Mouse (Mus musculus): Measurements from ENCODE around the gene Fnip2.
"Not testable (repeated sequence)": the region's sequence is repeated elsewhere in the genome, so short reads cannot be mapped to it uniquely, and the experiment has no call there.

The Fnip2 gene

GRCm38 (mm10) chr3:79478880-79479279 lies 88.7 kb downstream of the Fnip2 start:
- in situ Hi-C loops (cut with MboI, MseI) = loop anchor here (10.0 kb wide), 1 partner anchor 56 kb away; no protein-coding TSS in a partner anchor

GRCm38 (mm10) chr3:79478400-79478799 lies 89.2 kb downstream of the Fnip2 start:
- in situ Hi-C loops (cut with MboI, MseI) = loop anchor here (10.0 kb wide), 1 partner anchor 56 kb away; no protein-coding TSS in a partner anchor

GRCm38 (mm10) chr3:79475980-79476379 lies 91.6 kb downstream of the Fnip2 start:
- in situ Hi-C loops (cut with MboI, MseI) = loop anchor here (10.0 kb wide), 1 partner anchor 59 kb away; no protein-coding TSS in a partner anchor

GRCm38 (mm10) chr3:79474911-79475310 lies 92.7 kb downstream of the Fnip2 start:
- in situ Hi-C loops (cut with MboI, MseI) = loop anchor here (10.0 kb wide), 1 partner anchor 60 kb away; no protein-coding TSS in a partner anchor

- in situ Hi-C loops (cut with MboI, MseI) = loop anchor here (10.0 kb wide), 1 partner anchor 62 kb away; no protein-coding TSS in a partner anchor
Measured at GRCm38 (mm10) chr3:79472362-79472761, 95.2 kb downstream of the Fnip2 start.

- in situ Hi-C loops (cut with MboI, MseI) = no loop called here
Measured at GRCm38 (mm10) chr3:79469440-79469839, 98.2 kb downstream of the Fnip2 start.

GRCm38 (mm10) chr3:79458651-79459275 lies 108.8 kb downstream of the Fnip2 start:
- in situ Hi-C loops (cut with MboI, MseI) = no loop called here

- in situ Hi-C loops (cut with MboI, MseI) = no loop called here
Measured at GRCm38 (mm10) chr3:79455761-79456160, 111.8 kb downstream of the Fnip2 start.

- in situ Hi-C loops (cut with MboI, MseI) = loop anchor here (5.0 kb wide), 1 partner anchor 240 kb away; no protein-coding TSS in a partner anchor
Measured at GRCm38 (mm10) chr3:79452696-79453263, 114.8 kb downstream of the Fnip2 start.

GRCm38 (mm10) chr3:79449361-79449760 lies 118.2 kb downstream of the Fnip2 start:
- in situ Hi-C loops (cut with MboI, MseI) = no loop called here

GRCm38 (mm10) chr3:79448421-79448820 lies 119.2 kb downstream of the Fnip2 start:
- in situ Hi-C loops (cut with MboI, MseI) = no loop called here

- in situ Hi-C loops (cut with MboI, MseI) = not testable (repeated sequence)
Measured at GRCm38 (mm10) chr3:79446648-79447047, 120.9 kb downstream of the Fnip2 start.

- in situ Hi-C loops (cut with MboI, MseI) = no loop called here
Measured at GRCm38 (mm10) chr3:79446124-79446523, 121.5 kb downstream of the Fnip2 start.

GRCm38 (mm10) chr3:79445041-79445440 lies 122.6 kb downstream of the Fnip2 start:
- in situ Hi-C loops (cut with MboI, MseI) = no loop called here

- in situ Hi-C loops (cut with MboI, MseI) = no loop called here
Measured at GRCm38 (mm10) chr3:79443850-79444249, 123.7 kb downstream of the Fnip2 start.

- in situ Hi-C loops (cut with MboI, MseI) = no loop called here
Measured at GRCm38 (mm10) chr3:79440976-79441491, 126.6 kb downstream of the Fnip2 start.

- in situ Hi-C loops (cut with MboI, MseI) = loop anchor here (10.0 kb wide), 1 partner anchor 213 kb away; no protein-coding TSS in a partner anchor
Measured at GRCm38 (mm10) chr3:79438276-79438675, 129.3 kb downstream of the Fnip2 start.

GRCm38 (mm10) chr3:79436186-79436585 lies 131.4 kb downstream of the Fnip2 start:
- in situ Hi-C loops (cut with MboI, MseI) = loop anchor here (10.0 kb wide), 1 partner anchor 211 kb away; no protein-coding TSS in a partner anchor

GRCm38 (mm10) chr3:79434985-79435384 lies 132.6 kb downstream of the Fnip2 start:
- in situ Hi-C loops (cut with MboI, MseI) = loop anchor here (10.0 kb wide), 1 partner anchor 210 kb away; no protein-coding TSS in a partner anchor

GRCm38 (mm10) chr3:79434436-79434835 lies 133.2 kb downstream of the Fnip2 start:
- in situ Hi-C loops (cut with MboI, MseI) = loop anchor here (10.0 kb wide), 1 partner anchor 210 kb away; no protein-coding TSS in a partner anchor

GRCm38 (mm10) chr3:79433593-79433992 lies 134.0 kb downstream of the Fnip2 start:
- in situ Hi-C loops (cut with MboI, MseI) = loop anchor here (10.0 kb wide), 1 partner anchor 209 kb away; no protein-coding TSS in a partner anchor

GRCm38 (mm10) chr3:79425441-79425840 lies 142.2 kb downstream of the Fnip2 start:
- in situ Hi-C loops (cut with MboI, MseI) = no loop called here

Measured in T-helper 1 cell (primary cell).